Mouse (Mus musculus): ENCODE results near the gene Tmem151a.

Tmem151a gene

GRCm38 (mm10) chr19:5067040-5067799, 18.1 kb downstream of the Tmem151a start:
- peak; percentile 75 for DNase-seq (ENCODE audit: low spot score)

- DNase-seq (ENCODE audit: low spot score) = no peak
Observed at GRCm38 (mm10) chr19:5065104-5065503, 20.2 kb downstream of the Tmem151a start.

GRCm38 (mm10) chr19:5062446-5062845, 22.9 kb downstream of the Tmem151a start:
- DNase-seq (ENCODE audit: low spot score) = no peak

GRCm38 (mm10) chr19:5062041-5062440, 23.3 kb downstream of the Tmem151a start:
- no peak for DNase-seq (ENCODE audit: low spot score)

GRCm38 (mm10) chr19:5060365-5061330, 24.7 kb downstream of the Tmem151a start:
- no peak for DNase-seq (ENCODE audit: low spot score)

- no peak for DNase-seq (ENCODE audit: low spot score)
Observed at GRCm38 (mm10) chr19:5058801-5059771, 26.2 kb downstream of the Tmem151a start.

- DNase-seq (ENCODE audit: low spot score) = no peak
Observed at GRCm38 (mm10) chr19:5057876-5058775, 27.2 kb downstream of the Tmem151a start.

GRCm38 (mm10) chr19:5056251-5056650, 29.1 kb downstream of the Tmem151a start:
- DNase-seq (ENCODE audit: low spot score) = no peak

- peak; percentile 56 for DNase-seq (ENCODE audit: low spot score)
Observed at GRCm38 (mm10) chr19:5053909-5054308, 31.4 kb downstream of the Tmem151a start.

GRCm38 (mm10) chr19:5052853-5053252, 32.5 kb downstream of the Tmem151a start:
- DNase-seq (ENCODE audit: low spot score) = no peak

- no peak for DNase-seq (ENCODE audit: low spot score)
Observed at GRCm38 (mm10) chr19:5052166-5052822, 33.0 kb downstream of the Tmem151a start.

GRCm38 (mm10) chr19:5051515-5051914, 33.8 kb downstream of the Tmem151a start:
- no peak for DNase-seq (ENCODE audit: low spot score)

- no peak for DNase-seq (ENCODE audit: low spot score)
Observed at GRCm38 (mm10) chr19:5051031-5051430, 34.3 kb downstream of the Tmem151a start.

- DNase-seq (ENCODE audit: low spot score) = no peak
Observed at GRCm38 (mm10) chr19:5050047-5050905, 35.1 kb downstream of the Tmem151a start, which contains the start of gene Rin1. Rin1 (plus strand) TSS chr19:5050481.

- no peak for DNase-seq (ENCODE audit: low spot score)
Observed at GRCm38 (mm10) chr19:5049325-5049724, 36.0 kb downstream of the Tmem151a start.

GRCm38 (mm10) chr19:5048138-5049056, 36.9 kb downstream of the Tmem151a start:
- no peak for DNase-seq (ENCODE audit: low spot score)

GRCm38 (mm10) chr19:5045531-5045930, 39.8 kb downstream of the Tmem151a start:
- no peak for DNase-seq (ENCODE audit: low spot score)

GRCm38 (mm10) chr19:5041588-5041987, 43.7 kb downstream of the Tmem151a start:
- no peak for DNase-seq (ENCODE audit: low spot score)

Measured in c-Kit-positive CD71-positive TER-119-positive erythroid progenitor cells, embryonic 14.5 days (primary cell).